Mouse (Mus musculus) lung, embryonic 16.5 days (tissue): ENCODE data around the gene Gps2. TPM values are rescaled to one million over a fixed set of nuclear protein-coding genes. Genes with fewer than 3 reads are reported as not detected.

Source experiments
- ATAC-seq: fragments of 200-750 bp; cut with Nextera tagmentation; 2 replicates; pipeline ENCODE4 v1.8.0; 2017; ENCODE audit warnings: low read depth, mild to moderate bottlenecking, moderate library complexity
- H3K27ac ChIP-seq: fragments of 300-500 bp; sonication (generic); 2 replicates; pipeline ENCODE4 v1.5.1; 2014; ENCODE audit warnings: mild to moderate bottlenecking, control low read depth, low read length
- H3K27me3 ChIP-seq: fragments of 300-500 bp; sonication (generic); 2 replicates; pipeline ENCODE4 v1.6.1; 2014; ENCODE audit warnings: low read depth, low read length, mixed read lengths; ENCODE audit not compliant: control insufficient read depth, insufficient read depth
- H3K36me3 ChIP-seq: fragments of 300-500 bp; sonication (generic); 2 replicates; pipeline ENCODE4 v1.6.1; 2014; ENCODE audit warnings: low read length; ENCODE audit not compliant: control insufficient read depth, insufficient read depth
- H3K4me1 ChIP-seq: fragments of 300-500 bp; sonication (generic); replicated peaks from 2 replicates; pipeline ENCODE4 v1.6.1; 2014; ENCODE audit warnings: low read length, mixed read lengths; ENCODE audit not compliant: control insufficient read depth, insufficient read depth
- H3K4me2 ChIP-seq: fragments of 300-500 bp; sonication (generic); 2 replicates; pipeline ENCODE4 v1.6.1; 2014; ENCODE audit warnings: low read depth, low read length, control low read depth
- H3K4me3 ChIP-seq: fragments of 300-500 bp; sonication (generic); 2 replicates; pipeline ENCODE4 v1.5.1; 2014; ENCODE audit warnings: mild to moderate bottlenecking, low read length, control low read depth
- H3K9ac ChIP-seq: fragments of 300-500 bp; sonication (generic); 2 replicates; pipeline ENCODE4 v1.6.1; 2014; ENCODE audit warnings: low read length, control low read depth
- H3K9me3 ChIP-seq: fragments of 300-500 bp; sonication (generic); 2 replicates; pipeline ENCODE4 v1.6.1; 2016; ENCODE audit warnings: low read length; ENCODE audit not compliant: control insufficient read depth
- WGBS: fragments of 180-500 bp; shearing (Covaris S2); extraction: QIAGEN DNeasy Blood & Tissue Kit; methylation state at CpG from one replicate; pipeline ENCODE4 v1.1.7; 2014; 5-methylcytosine and 5-hydroxymethylcytosine counted together
- polyA plus RNA-seq: library from polyadenylated mRNA; unstranded; fragments of >200 nt; fragmentation: Nextera tagmentation; extraction: Ambion mirVana; gene quantifications from 2 replicates; pipeline ENCODE4 v1.2.1, GENCODE M21; 2015

Gps2 gene
- polyA plus RNA-seq, 1 experiment from 2014 or later = 87.8 TPM

DNA sequence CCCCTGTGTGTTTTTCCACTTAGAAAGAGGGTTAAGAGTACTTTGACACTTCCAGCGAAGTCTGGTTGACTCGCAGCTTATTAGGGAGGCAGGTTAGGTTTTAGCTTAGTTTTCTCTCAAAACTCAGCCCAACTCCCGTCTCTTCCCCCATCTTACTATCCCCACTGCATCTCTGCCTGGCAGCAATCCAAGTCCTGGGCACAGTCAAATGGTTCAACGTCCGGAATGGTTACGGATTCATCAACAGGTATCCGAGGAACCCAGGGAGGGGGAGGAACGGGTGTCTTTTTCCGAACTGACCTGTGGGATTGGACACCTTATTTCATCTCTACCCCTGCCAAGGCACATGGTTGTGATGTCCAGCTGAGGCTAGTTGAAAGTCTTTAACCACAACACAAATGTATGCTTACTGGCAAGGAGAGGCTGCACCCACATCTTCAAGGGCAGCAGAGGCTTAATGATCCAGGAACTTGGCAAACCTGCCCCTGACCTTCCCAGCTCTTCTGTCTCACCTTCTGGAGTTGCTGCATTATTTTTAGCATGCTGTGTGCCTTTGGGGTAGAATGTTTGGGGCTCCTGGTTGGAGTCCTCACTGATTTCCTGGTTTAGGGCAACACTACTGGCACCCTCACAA lies 23.1 kb downstream of the Gps2 start:
- Histone ChIP-seq H3K27me3 (peaks cover 19% of the 10 kb centered on the region), H3K4me1 (peaks cover 20% of the 10 kb centered on the region), H3K9me3 (no peaks in the 10 kb centered on the region), H3K4me2 (peak overlapping the region; percentile 100), H3K9ac (no peak overlapping the region), H3K36me3 (no peaks in the 10 kb centered on the region), H3K27ac (no peak overlapping the region), H3K4me3 (peak overlapping the region; percentile 56)
- no peak for ATAC-seq
- 26% methylated on average over 9 of the region's 9 CpGs for WGBS

DNA sequence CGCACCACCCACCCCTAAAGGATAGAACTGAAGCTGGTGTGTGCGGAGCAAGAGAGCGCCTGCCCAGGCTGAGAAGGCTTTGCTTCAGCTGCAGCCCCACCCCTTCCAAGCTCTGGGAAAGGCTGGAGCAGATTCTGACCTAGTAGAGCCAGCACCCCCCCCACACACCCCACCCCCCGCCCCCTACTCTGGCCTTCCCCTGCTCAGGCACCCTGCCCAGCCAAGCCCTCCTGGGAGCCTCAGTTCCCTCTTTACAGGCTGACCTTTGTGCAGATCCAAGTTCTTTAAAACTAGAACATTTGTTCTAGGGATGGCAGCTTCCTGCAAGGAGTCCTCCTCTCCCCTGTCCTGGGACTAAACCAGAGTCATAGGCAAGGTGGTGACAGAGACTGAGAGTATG lies 23.7 kb downstream of the Gps2 start:
- WGBS = 37% methylated on average over 4 of the region's 4 CpGs
- H3K27ac ChIP-seq = no peak overlapping the region
- H3K4me3 ChIP-seq = no peak overlapping the region
- H3K27me3 ChIP-seq = peaks cover 19% of the 10 kb centered on the region
- H3K4me2 ChIP-seq = no peak overlapping the region
- no peak overlapping the region for H3K9ac ChIP-seq
- ATAC-seq = no peak
- no peaks in the 10 kb centered on the region for H3K36me3 ChIP-seq
- peaks cover 20% of the 10 kb centered on the region for H3K4me1 ChIP-seq
- H3K9me3 ChIP-seq = no peaks in the 10 kb centered on the region

DNA sequence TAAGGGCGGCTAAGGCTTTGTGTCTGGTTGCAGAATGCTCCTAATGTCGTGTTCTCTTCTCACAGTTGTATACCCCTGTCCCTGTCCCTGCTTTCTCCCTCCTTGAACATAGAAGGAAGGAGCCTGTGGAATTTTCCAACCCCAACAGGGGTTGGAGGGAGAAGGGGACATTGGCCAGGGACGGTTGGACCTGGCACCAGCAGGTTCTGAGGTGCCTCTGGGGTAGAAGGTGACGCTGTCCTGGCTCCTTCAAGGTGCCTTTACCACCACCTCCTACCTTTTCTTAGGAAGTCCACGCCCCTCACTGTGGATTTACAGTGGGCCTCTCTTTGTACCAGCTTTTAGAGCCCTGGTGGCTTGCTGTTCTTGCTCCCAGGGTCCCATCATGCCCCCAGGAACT lies 24.1 kb downstream of the Gps2 start:
- no peak overlapping the region for H3K9ac ChIP-seq
- no peaks in the 10 kb centered on the region for H3K36me3 ChIP-seq
- H3K27me3 ChIP-seq = peaks cover 19% of the 10 kb centered on the region
- peaks cover 20% of the 10 kb centered on the region for H3K4me1 ChIP-seq
- WGBS = 64% methylated on average over 5 of the region's 5 CpGs
- no peaks in the 10 kb centered on the region for H3K9me3 ChIP-seq
- no peak overlapping the region for H3K27ac ChIP-seq
- no peak for ATAC-seq
- H3K4me3 ChIP-seq = no peak overlapping the region
- no peak overlapping the region for H3K4me2 ChIP-seq

DNA sequence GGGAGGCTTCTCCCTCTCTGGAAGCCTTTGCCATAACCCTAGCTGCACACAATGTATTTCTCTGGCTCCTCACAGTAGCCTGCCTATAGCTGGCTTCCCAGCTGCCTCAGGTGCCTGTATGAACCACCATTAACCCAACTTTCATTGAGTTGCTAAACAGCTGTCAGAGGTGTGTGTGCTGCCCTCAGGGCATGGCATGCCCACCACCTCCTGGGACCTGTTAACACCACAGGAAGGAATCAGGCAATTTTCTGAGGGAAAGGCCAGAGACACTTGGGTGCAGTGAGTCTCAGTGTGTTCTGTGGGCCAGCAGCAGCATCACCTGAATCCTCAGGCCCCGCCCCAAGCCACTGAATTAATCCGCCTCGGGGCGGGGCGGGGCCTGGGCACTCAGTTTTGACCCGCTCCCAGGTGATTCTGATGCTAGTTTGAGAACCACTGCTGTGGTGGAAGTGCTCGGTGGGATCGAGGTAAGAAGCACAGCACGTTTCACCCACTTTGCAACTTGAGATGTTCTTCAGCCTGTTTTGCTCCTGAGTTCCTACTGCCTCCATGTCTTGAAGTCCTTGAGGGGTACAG lies 24.8 kb downstream of the Gps2 start:
- no peak for ATAC-seq
- no peak overlapping the region for H3K27ac ChIP-seq
- no peak overlapping the region for H3K9ac ChIP-seq
- 32% methylated on average over 9 of the region's 9 CpGs for WGBS
- H3K9me3 ChIP-seq = no peaks in the 10 kb centered on the region
- H3K36me3 ChIP-seq = no peaks in the 10 kb centered on the region
- H3K4me2 ChIP-seq = no peak overlapping the region
- peaks cover 20% of the 10 kb centered on the region for H3K4me1 ChIP-seq
- H3K4me3 ChIP-seq = no peak overlapping the region
- peaks cover 19% of the 10 kb centered on the region for H3K27me3 ChIP-seq

DNA sequence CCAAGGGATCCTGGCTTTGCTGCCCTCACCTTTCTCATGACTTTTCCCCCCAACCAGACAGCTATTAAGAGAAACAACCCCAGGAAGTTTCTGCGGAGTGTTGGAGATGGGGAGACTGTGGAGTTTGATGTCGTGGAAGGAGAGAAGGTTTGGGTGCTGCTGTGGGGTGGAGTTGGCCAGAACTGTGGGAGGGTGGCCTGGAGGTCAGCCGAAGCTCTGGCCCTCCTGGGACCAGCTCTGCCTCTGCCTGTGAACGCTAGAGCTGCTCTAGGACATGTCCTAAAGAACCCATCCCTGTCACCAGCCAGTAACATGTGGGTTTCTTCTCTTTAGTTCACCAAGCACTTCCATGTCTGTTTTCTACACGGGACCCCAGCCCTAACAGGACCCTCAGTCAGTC lies 25.5 kb downstream of the Gps2 start:
- H3K36me3 ChIP-seq = no peaks in the 10 kb centered on the region
- H3K27ac ChIP-seq = no peak overlapping the region
- WGBS = 61% methylated on average over 5 of the region's 5 CpGs
- peaks cover 19% of the 10 kb centered on the region for H3K27me3 ChIP-seq
- no peak for ATAC-seq
- H3K4me2 ChIP-seq = no peak overlapping the region
- H3K9me3 ChIP-seq = no peaks in the 10 kb centered on the region
- no peak overlapping the region for H3K4me3 ChIP-seq
- H3K4me1 ChIP-seq = peaks cover 20% of the 10 kb centered on the region
- no peak overlapping the region for H3K9ac ChIP-seq

DNA sequence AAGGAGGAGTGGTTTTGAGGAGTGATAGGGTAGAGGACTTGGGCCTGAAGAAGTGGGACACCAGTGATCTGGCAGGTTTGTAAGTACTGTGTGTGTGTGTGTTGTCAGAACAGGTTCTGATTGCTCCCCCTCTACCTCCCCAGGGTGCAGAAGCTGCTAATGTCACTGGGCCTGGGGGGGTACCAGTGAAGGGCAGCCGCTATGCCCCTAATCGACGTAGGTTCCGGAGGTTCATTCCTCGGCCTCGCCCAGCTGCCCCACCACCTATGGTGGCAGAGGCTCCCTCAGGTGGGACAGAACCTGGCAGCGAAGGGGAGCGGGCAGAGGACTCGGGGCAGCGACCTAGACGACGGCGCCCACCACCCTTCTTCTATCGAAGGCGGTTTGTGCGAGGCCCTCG lies 26.0 kb downstream of the Gps2 start:
- no peak for ATAC-seq
- Histone ChIP-seq H3K9ac (no peak overlapping the region), H3K4me2 (no peak overlapping the region), H3K4me1 (peaks cover 14% of the 10 kb centered on the region), H3K9me3 (no peaks in the 10 kb centered on the region), H3K27me3 (peaks cover 16% of the 10 kb centered on the region), H3K4me3 (no peak overlapping the region), H3K36me3 (0 out of 2 replicates have a peak, but pooled peaks cover 2% of the 10 kb centered on the region), H3K27ac (no peak overlapping the region)
- 93% methylated on average over 17 of the region's 17 CpGs for WGBS

DNA sequence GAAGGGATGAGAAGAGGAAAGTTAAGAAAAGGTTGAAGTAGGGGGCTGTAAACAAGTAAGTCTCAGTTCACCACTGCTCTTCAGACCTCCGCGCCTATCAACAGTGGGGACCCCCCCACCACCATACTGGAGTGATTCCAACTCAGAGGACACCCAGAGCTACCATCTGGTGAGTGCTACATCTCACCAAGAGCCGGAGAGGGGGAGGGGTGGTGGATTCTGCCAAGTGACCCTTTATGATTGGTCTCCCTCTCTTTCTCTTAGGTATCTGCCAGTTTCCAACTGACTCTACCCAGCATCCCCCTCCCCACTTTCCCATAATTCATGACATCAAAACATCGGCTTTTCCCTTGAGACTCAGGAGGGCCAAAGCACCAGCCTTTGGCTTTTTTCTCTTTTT lies 27.3 kb downstream of the Gps2 start:
- H3K9me3 ChIP-seq = no peaks in the 10 kb centered on the region
- 74% methylated on average over 4 of the region's 4 CpGs for WGBS
- H3K9ac ChIP-seq = no peak overlapping the region
- H3K4me1 ChIP-seq = peaks cover 13% of the 10 kb centered on the region
- no peak for ATAC-seq
- peaks cover 12% of the 10 kb centered on the region for H3K27me3 ChIP-seq
- no peak overlapping the region for H3K4me3 ChIP-seq
- H3K27ac ChIP-seq = no peak overlapping the region
- H3K36me3 ChIP-seq = 0 out of 2 replicates have a peak, but pooled peaks cover 2% of the 10 kb centered on the region
- H3K4me2 ChIP-seq = no peak overlapping the region

DNA sequence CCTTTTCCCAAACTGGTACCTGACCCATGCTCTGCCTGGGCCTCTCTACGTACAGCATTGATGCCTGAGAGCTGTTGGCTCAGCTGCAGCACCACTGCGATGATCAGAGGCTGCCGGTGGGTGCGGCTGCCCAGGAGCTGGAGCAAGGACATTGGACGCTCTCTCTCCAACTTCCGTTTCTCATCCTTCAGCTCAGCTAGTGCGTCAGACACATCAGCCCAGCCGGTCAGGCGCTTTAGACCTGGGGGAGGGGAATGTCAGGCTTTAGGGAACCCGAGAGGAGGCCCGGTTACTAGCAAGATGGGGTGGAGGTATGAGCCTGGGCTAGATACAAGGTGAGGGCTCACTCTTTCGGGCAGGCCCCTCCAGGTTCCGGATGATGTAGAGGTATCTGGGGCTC lies 31.5 kb downstream of the Gps2 start:
- Histone ChIP-seq H3K36me3 (0 out of 2 replicates have a peak, but pooled peaks cover 2% of the 10 kb centered on the region), H3K9ac (no peak overlapping the region), H3K4me1 (peaks cover 19% of the 10 kb centered on the region), H3K4me2 (no peak overlapping the region), H3K27me3 (no peaks in the 10 kb centered on the region), H3K27ac (no peak overlapping the region), H3K9me3 (no peaks in the 10 kb centered on the region), H3K4me3 (no peak overlapping the region)
- 68% methylated on average over 13 of the region's 13 CpGs for WGBS
- no peak for ATAC-seq

DNA sequence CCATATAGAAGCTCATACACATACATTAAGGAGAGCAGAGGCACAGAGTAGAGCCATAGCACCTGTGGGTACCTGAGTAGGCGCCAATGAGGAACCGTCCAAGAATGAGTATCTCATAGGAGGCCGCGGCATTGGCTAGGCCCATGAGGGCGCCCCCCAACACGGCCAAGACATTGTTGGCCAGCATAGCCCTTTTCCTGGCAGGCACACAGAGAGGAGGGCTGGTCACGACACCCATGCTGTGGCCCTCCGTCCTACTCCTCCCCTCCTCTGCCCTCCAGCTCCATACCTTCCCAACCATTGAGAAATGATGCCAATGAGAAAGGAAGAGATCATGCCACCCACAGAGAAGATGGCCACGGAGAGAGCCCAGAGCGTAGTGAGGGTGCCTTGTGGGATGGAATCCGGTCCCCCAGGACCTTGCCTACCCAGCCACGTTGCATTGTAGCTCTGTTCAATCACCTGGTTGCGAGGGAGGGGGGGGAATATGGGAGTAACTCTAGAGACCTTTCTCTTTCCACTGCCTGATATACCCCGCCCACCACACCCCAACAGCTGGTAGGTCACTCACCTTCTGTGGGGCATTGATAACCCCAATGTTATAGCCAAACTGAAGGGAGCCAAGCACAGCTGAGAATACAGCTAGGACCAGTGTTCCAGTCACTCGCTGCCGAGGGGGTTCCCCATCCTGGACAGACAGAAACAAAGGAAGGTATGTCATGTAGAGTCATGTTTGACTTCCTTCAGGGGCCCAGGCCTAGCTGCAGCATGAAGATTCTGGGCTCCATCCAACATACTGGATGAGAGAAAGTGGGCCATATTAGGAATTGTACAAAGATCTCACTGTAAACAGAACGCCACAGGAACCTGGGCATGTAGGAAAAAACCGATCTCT lies 32.6 kb downstream of the Gps2 start:
- Histone ChIP-seq H3K36me3 (0 out of 2 replicates have a peak, but pooled peaks cover 2% of the 10 kb centered on the region), H3K27ac (no peak overlapping the region), H3K4me1 (peaks cover 19% of the 10 kb centered on the region), H3K4me3 (no peak overlapping the region), H3K4me2 (peak overlapping the region; percentile 80; the same call in 1 of the 2 replicates), H3K27me3 (no peaks in the 10 kb centered on the region), H3K9me3 (no peaks in the 10 kb centered on the region), H3K9ac (no peak overlapping the region)
- ATAC-seq = no peak
- 84% methylated on average over 18 of the region's 18 CpGs for WGBS
